Mouse (Mus musculus): ENCODE data around the gene 2810004N23Rik. TPM values are rescaled to one million over a fixed set of nuclear protein-coding genes. Genes with fewer than 3 reads are reported as not detected.

The 2810004N23Rik gene
- 16.1 and 18.5 TPM in 2 replicates for polyA plus RNA-seq (2012; rRNA removed)

GRCm38 (mm10) chr8:124862321-124863162, at the start of gene 2810004N23Rik, which contains the start of gene Gnpat:
Gene 2810004N23Rik, minus strand, starts transcription at chr8:124863120.
Gene Gnpat, plus strand, starts transcription at chr8:124863033.

GRCm38 (mm10) chr8:124897386-124898250, 34.7 kb upstream of the 2810004N23Rik start, which contains the start of the genes Exoc8 and Sprtn:
Gene Exoc8, minus strand, starts transcription at chr8:124897705.
Gene Sprtn, plus strand, starts transcription at chr8:124897886.

GRCm38 (mm10) chr8:124792708-124793107, 70.2 kb downstream of the 2810004N23Rik start, which contains the start of gene Trim67:
Gene Trim67, plus strand, starts transcription at chr8:124793092.

Other genes starting within 250 kb of the 2810004N23Rik start
- 69.5 and 83.6 TPM in 2 replicates for gene 2310022B05Rik, start 199.8 kb downstream of the 2810004N23Rik start, polyA plus RNA-seq (2012; rRNA removed)
- 25.6 and 26.2 TPM in 2 replicates for gene Ttc13, start 141.1 kb downstream of the 2810004N23Rik start, polyA plus RNA-seq (2012; rRNA removed)
- gene Arv1, start 141.0 kb downstream of the 2810004N23Rik start, polyA plus RNA-seq (2012; rRNA removed): 27.6 and 32.5 TPM in 2 replicates
- 0.53 and 0.94 TPM in 2 replicates for gene Fam89a, start 111.3 kb downstream of the 2810004N23Rik start, polyA plus RNA-seq (2012; rRNA removed)
- gene Trim67, start 70.0 kb downstream of the 2810004N23Rik start, polyA plus RNA-seq (2012; rRNA removed): 0.10 and 0.12 TPM in 2 replicates
- gene Gnpat, start 87 bp downstream of the 2810004N23Rik start, polyA plus RNA-seq (2012; rRNA removed): 46.1 and 47.2 TPM in 2 replicates
- gene Exoc8, start 34.6 kb upstream of the 2810004N23Rik start, polyA plus RNA-seq (2012; rRNA removed): 19.1 and 21.5 TPM in 2 replicates
- gene Sprtn, start 34.8 kb upstream of the 2810004N23Rik start, polyA plus RNA-seq (2012; rRNA removed): 15.8 and 20.7 TPM in 2 replicates
- gene Egln1, start 86.2 kb upstream of the 2810004N23Rik start, polyA plus RNA-seq (2012; rRNA removed): 40.2 and 57.6 TPM in 2 replicates
- 40.4 and 42.8 TPM in 2 replicates for gene Tsnax, start 149.9 kb upstream of the 2810004N23Rik start, polyA plus RNA-seq (2012; rRNA removed)
- gene Disc1, start 191.1 kb upstream of the 2810004N23Rik start, polyA plus RNA-seq (2012; rRNA removed): 1.9 and 2.8 TPM in 2 replicates